Mouse (Mus musculus) bone marrow, adult 2 months (tissue): ENCODE results near the gene Tomm34.

ENCODE experiments used
- CTCF ChIP-seq: fragments of 200-500 bp; IDR thresholded peaks from 2 replicates; pipeline ENCODE4 v1.5.1; 2011; ENCODE audit warnings: low read length, control low read depth; ENCODE audit not compliant: control insufficient read depth, insufficient read depth
- POLR2A ChIP-seq: fragments of 200-500 bp; IDR thresholded peaks from 2 replicates; pipeline ENCODE4 v1.6.1; 2011; ENCODE audit warnings: low read depth, mild to moderate bottlenecking, control low read depth, low read length, borderline replicate concordance; ENCODE audit not compliant: control insufficient read depth

- peak; percentile 79 for TF ChIP-seq CTCF
- TF ChIP-seq POLR2A: peak; percentile 99
These were observed 3.1 kb upstream of the Tomm34 start for GRCm38 (mm10) chr2:164073918-164074578.
